Mouse (Mus musculus) frontal cortex, postnatal 10 days (tissue): ENCODE measurements around the gene Smpd3.
A peak's percentile ranks its signal among the peaks of the same experiment; 100 is the strongest.

Experiments
- DNase-seq, 2 experiments: peaks; one replicate each; pipeline ENCODE4 v3.0.0; 2022; ENCODE audit warnings: low spot score in 2 of 2, mixed read lengths in 1 of 2

Gene Smpd3

DNA sequence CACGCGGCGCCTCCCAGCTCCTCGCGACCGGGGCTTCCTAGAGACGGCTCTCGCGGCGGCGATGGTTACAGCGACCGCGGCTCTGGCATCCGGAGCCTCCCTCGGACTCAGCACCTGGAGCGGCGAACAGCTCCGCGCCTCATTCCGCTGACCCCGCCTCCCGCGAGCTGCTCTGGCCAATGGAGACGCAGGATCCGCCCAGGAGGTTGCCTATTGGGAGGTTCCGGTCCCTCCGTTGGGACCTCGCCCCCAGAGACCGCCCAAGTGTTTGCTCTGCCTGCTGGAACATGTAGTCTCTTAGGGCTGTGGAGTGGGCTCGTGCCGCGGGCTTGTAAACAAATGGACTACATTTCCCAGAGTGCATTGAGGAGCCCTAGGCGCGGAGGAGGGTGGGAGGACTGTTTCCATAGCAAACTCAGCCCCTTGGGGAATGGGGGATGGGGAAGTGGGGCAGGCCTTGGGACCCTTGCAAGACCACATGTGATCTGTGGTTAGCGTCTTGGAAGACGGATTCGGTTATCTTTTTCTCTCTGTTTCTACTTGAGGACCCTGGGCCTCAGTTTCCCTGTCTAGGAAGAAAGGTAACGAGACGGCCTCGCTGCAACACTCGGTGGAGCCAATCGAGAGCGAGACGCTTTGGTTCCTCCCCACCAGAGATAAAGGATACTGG, at the start of gene Smpd3:
TSS of gene Smpd3 (minus strand) at position 137 of the 670 bp plus-strand sequence.
- DNase-seq: peak; percentile 98 to 100

- no peak for DNase-seq
Observed at GRCm38 (mm10) chr8:106381026-106381425, 43.2 kb upstream of the Smpd3 start.

GRCm38 (mm10) chr8:106379357-106379756, 41.6 kb upstream of the Smpd3 start:
- no peak for DNase-seq

- DNase-seq: no peak
Observed at GRCm38 (mm10) chr8:106378501-106379048, 40.8 kb upstream of the Smpd3 start.

GRCm38 (mm10) chr8:106376862-106377261, 39.1 kb upstream of the Smpd3 start:
- DNase-seq: no peak

DNA sequence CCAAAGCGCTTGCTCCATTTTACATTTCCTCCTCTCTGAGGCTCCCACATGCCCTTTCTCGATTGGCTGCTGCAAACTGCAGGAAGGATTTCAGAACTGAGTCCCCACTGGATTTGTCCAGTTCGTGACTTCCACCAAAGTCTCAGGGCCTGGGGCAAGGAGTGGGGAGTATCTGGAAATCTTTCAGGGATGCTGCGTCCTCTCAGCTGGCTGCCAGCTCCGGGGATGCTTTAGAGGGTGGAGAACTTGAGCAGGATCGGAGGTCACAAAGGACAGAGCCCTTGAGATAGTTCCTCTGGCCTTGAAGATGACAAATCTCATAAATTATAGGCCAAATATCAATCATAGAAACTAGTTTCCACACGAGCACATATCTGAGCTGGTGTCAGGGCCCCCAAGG, 38.2 kb upstream of the Smpd3 start:
- DNase-seq: no peak

DNA sequence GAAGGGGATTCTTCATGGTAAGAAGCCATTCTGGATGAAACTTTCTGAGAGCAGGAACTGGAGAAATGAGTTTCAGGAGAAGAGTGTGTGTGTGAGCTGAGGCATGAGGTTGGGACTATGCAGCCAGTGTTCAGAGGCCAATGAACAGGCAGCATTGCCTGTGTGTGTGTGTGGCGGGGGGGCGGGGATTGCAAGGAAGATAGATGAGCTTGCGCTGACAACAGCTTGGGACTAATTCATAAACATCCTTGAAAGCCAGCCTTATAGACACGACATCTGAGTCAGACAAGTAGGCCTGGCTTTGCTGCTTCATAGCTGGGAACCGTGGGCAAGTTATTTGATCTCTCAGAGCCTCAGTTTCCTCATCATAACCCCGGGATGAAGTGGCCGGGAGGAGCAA, 31.3 kb upstream of the Smpd3 start:
- DNase-seq: no peak

- no peak for DNase-seq
Observed at GRCm38 (mm10) chr8:106368501-106368900, 30.7 kb upstream of the Smpd3 start.

- DNase-seq: no peak
Observed at GRCm38 (mm10) chr8:106364837-106365236, 27.0 kb upstream of the Smpd3 start.

DNA sequence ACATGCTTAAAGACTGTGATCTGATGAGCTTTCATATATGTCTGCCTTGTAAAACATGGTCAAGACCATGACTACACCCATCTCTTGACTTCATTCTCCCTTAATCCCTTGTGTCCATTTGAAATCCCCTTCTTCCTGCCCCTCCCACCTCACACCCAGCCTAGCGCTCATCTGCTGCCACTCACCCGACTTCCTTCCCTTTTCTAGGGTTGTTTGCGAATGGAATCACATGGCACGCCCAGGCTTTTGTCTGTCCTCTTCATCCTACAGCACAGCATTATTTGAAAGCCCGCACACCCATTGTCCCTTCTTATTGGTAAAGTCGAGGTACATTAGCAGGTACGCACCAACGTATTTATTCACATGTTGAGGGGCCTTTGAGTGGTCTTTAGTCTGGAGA, 26.5 kb upstream of the Smpd3 start:
- DNase-seq: no peak

DNA sequence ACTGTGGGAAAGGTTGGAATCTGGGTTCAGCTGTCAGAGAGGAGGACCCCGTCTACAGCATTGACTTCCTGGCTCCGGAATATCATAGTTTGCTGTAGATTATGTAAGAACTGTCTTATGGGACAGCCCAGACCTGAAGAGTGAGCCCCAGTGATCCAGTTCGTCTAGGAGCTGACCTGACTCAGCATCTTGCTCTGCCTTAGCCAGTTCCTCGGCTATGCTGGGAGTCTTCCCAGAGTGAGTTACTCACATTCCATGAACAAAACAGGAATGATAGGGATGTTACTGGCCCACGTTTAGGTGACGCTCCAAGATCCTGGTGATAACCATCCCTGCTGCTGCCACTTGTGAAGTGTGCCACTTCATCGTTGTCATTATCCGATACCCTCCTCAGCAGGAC, 25.5 kb upstream of the Smpd3 start:
- no peak for DNase-seq

DNA sequence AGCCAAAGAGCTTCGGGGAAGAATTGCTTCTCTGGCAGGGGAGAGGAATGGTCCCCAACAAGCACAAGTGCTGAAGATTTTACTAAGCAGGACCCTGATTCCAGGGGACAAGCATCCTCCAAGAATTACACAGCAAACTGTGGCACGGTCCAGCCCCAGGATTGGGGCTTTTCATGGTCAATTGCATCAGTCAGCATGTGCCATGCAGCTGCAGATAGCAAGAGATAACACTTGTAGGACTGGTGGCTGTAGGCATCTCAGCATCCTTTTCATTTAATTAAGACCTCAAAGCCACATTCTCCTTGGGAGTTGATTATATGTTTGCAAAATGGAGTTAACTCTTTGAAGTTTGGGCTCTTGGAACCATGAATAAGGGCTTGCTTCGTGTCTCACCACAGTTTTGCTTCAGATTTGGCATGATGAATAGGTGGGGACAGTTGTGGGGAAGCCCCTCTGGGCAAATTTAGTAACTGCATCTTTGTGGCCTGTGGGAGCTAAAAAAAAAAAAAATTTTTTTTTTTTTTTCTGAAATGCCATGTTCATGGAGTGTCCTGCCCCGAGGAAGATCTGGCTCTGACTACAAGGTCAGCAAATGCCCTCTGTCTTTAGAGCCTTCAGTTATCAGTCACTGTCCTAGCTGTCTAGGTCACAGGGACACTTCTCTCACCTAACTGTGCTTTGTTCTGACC, 22.0 kb upstream of the Smpd3 start:
- no peak for DNase-seq

DNA sequence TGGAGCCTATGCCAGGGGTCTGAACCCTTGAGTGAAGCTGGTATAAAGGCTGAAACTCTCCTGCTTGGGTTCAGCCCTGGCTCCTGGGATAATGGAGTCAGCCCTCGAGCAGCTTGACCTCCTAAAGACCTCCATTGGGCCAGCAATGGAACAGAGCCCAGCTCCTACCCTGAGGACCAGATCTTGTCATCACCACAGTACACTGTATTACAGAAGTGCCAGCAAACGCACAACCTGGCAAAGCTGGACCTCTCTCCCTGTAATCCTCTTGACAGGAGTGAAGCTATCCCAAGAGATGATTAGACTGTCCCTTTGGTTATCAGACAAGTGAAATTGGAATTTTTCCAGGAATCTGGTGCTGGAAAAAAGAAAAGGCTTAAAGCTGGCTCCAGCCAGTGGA, 13.3 kb upstream of the Smpd3 start:
- DNase-seq: no peak

- DNase-seq: no peak
Observed at GRCm38 (mm10) chr8:106349398-106349797, 11.6 kb upstream of the Smpd3 start.

DNA sequence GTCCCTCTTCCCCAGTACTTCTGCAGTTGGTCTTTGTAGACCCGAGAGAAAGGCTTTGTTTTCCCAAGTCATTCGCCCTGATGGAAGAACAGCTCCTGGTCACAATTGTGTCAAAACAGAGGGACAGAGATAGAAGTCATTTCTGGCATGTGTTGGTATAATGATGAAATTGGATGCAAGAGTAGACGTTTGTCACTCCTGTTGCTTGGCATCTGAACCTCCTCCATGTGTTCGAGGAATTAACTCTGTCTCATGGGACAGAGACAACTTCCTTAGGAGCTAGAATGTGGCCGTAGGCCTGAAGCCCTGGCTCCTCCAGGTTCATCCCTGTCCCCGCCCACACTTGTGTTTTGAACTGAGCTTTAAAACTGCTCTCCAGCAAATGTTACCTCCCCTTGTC, 8.3 kb upstream of the Smpd3 start:
- no peak for DNase-seq

DNA sequence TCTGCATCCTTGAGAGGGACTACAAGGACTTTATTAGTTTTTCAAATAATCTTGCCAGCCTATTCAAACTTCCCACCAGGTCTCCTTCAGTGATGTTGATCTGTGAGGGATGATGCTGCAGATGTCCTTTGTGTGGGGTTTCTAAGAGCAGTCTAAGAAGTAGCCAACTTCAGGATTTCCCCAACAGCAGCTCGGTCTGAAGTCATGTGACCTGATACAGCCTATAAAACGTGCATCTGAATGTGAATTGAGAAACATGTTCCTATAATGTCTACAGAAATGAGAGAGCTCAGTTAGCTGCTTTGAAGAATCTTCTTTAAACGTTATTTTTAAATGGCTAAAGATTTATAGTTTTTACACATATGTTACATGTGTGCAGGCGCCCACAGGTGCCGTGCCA, 5.7 kb upstream of the Smpd3 start:
- DNase-seq: no peak

GRCm38 (mm10) chr8:106342828-106343227, 5.0 kb upstream of the Smpd3 start:
- no peak for DNase-seq

DNA sequence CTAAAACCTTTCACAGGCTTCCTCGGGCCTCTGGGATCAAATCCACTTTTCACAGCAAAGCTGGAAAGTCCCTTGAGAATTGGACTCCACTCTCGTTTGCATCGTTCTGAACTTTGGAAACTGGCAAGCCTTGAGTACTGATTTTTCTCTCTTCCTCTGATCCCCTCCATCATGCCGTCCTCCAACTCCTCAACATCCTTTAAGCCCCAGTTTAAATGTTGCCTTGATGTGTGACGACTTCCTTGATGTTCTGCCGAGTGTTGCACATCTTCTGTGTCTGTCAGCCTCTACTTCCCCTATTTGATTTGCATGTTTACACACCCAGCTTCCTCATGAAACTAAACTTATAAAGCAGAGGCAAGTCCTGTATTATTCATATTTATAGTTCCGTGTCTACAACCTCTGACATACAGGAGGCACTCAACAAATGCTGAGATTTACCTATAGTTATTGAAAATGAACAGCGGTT, 987 bp upstream of the Smpd3 start:
- no peak for DNase-seq

GRCm38 (mm10) chr8:106336561-106336960, 1.2 kb downstream of the Smpd3 start:
- DNase-seq: peak; percentile 52 to 67

DNA sequence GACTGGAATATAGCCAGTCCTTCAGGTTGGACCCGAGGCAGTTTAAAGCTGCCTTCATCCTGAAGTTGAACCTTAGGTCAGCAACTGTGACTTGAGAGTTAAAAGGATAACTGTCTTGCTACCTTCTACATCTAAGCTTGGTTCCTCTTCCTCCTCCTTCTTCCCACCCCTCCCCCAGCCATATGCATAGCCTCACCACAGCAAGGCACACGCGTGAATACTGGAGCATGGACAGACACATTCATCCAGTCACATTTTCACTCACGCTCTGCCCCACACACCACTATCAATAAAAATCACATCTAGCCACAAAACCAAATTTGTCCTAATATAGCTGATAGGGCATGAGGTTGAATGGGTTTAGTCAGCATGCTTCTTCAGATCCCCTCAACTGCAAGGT, 1.8 kb downstream of the Smpd3 start:
- DNase-seq: no peak

- peak in 1 of 2 experiments; percentile 24 for DNase-seq
Observed at GRCm38 (mm10) chr8:106335196-106335595, 2.6 kb downstream of the Smpd3 start.

DNA sequence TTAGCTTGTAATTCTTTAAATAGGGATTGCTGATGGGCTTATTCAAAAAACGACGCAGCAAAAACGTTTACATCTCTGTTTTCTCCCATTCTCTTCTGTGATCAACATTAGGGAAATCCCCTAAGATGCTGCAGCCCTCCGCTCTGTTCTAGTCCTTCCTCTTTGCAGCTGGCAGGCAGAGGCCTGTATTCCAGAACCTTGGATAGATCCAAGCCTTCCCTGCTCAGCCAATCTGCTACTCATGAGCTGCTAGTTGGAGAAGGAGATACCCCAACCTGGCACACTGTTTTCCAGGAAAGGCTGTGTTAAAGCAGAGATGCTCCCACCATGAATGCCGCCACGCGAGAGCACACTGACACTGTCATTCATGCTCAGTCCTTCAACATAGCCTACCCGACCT, 4.4 kb downstream of the Smpd3 start:
- no peak for DNase-seq

DNA sequence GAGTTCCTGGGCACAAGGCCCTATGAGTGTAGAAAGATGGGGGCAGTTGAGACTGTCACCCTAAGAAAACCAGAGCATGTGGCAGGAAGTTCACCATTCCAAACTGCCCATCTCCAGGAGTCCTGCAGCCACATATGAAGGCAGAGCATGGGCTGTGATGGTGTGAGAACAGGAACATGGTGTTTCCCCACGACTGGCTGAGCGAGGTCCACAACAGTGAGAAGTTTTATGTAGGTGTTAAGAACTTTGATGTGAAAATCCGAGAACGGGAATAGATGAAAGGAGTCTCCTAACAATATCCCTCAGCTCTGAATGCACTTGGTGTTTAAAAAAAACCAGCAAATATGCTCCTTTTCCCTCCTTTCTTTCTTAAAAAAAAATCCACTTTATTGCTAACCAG, 5.3 kb downstream of the Smpd3 start:
- no peak for DNase-seq
